Mouse (Mus musculus) erythroblast, embryonic 14.5 days (primary cell): ENCODE data around the gene Kansl1. TPM values are rescaled to one million over a fixed set of nuclear protein-coding genes. Genes with fewer than 3 reads are reported as not detected.

ENCODE experiments used
- H3K27me3 ChIP-seq: 2 replicates; pipeline ENCODE4 v1.6.1; 2012; ENCODE audit warnings: inconsistent platforms; ENCODE audit not compliant: control insufficient read depth
- H3K36me3 ChIP-seq: 2 replicates; pipeline ENCODE4 v1.6.1; 2012; ENCODE audit warnings: mild to moderate bottlenecking, inconsistent platforms; ENCODE audit not compliant: control insufficient read depth
- H3K4me1 ChIP-seq: 2 replicates; pipeline ENCODE4 v1.6.1; 2012; ENCODE audit warnings: inconsistent platforms; ENCODE audit not compliant: control insufficient read depth
- H3K4me3 ChIP-seq: replicated peaks from 2 replicates; pipeline ENCODE3; 2012; ENCODE audit warnings: moderate library complexity, mild to moderate bottlenecking, inconsistent platforms
- H3K9me3 ChIP-seq: 2 replicates; pipeline ENCODE4 v1.6.1; 2012; ENCODE audit warnings: low read length, inconsistent platforms, mixed read lengths; ENCODE audit not compliant: control insufficient read depth
- GATA1 ChIP-seq: IDR thresholded peaks from 2 replicates; pipeline ENCODE4 v1.6.1; 2012; ENCODE audit warnings: low read length, inconsistent platforms, mixed read lengths
- TAL1 ChIP-seq: IDR thresholded peaks from 3 replicates; pipeline ENCODE4 v1.6.1; 2012; ENCODE audit warnings: low read length, inconsistent platforms, mixed read lengths
- polyA plus RNA-seq: library from polyadenylated mRNA; stranded (reverse); fragments of >175 nt; gene quantifications from 2 replicates; pipeline ENCODE4 v1.2.3, GENCODE M21; 2012

Kansl1 gene
- polyA plus RNA-seq, 1 experiment = 7.5 TPM

GRCm38 (mm10) chr11:104387284-104387683, 81.4 kb downstream of the Kansl1 start:
- Histone ChIP-seq H3K36me3 (peaks cover 10% of the 10 kb centered on the region), H3K4me1 (no peaks in the 10 kb centered on the region; the same call in 1 of the 2 replicates), H3K9me3 (no peaks in the 10 kb centered on the region), H3K27me3 (no peaks in the 10 kb centered on the region), H3K4me3 (no peak overlapping the region)
- no peak for TF ChIP-seq TAL1

GRCm38 (mm10) chr11:104386595-104386994, 82.1 kb downstream of the Kansl1 start:
- TF ChIP-seq TAL1 (no peak), GATA1 (no peak)
- Histone ChIP-seq H3K4me1 (no peaks in the 10 kb centered on the region; the same call in 1 of the 2 replicates), H3K27me3 (no peaks in the 10 kb centered on the region), H3K9me3 (no peaks in the 10 kb centered on the region), H3K4me3 (no peak overlapping the region), H3K36me3 (peaks cover 9% of the 10 kb centered on the region)

GRCm38 (mm10) chr11:104383167-104383810, 85.4 kb downstream of the Kansl1 start:
- Histone ChIP-seq H3K9me3 (no peaks in the 10 kb centered on the region), H3K27me3 (no peaks in the 10 kb centered on the region), H3K36me3 (peaks cover 12% of the 10 kb centered on the region), H3K4me3 (no peak overlapping the region), H3K4me1 (no peaks in the 10 kb centered on the region; the same call in 1 of the 2 replicates)
- no peak for TF ChIP-seq GATA1
- no peak for TF ChIP-seq TAL1

- Histone ChIP-seq H3K27me3 (no peaks in the 10 kb centered on the region), H3K4me1 (no peaks in the 10 kb centered on the region; the same call in 1 of the 2 replicates), H3K4me3 (no peak overlapping the region), H3K9me3 (no peaks in the 10 kb centered on the region), H3K36me3 (peaks cover 18% of the 10 kb centered on the region)
- no peak for TF ChIP-seq TAL1
- TF ChIP-seq GATA1 = no peak
Observed at GRCm38 (mm10) chr11:104381887-104382286, 86.8 kb downstream of the Kansl1 start.

GRCm38 (mm10) chr11:104379635-104380034, 89.0 kb downstream of the Kansl1 start:
- no peaks in the 10 kb centered on the region for H3K9me3 ChIP-seq
- no peak overlapping the region for H3K4me3 ChIP-seq
- no peaks in the 10 kb centered on the region for H3K27me3 ChIP-seq
- peaks cover 25% of the 10 kb centered on the region for H3K36me3 ChIP-seq
- no peaks in the 10 kb centered on the region; the same call in 1 of the 2 replicates for H3K4me1 ChIP-seq
- TF ChIP-seq TAL1 (no peak), GATA1 (no peak)

GRCm38 (mm10) chr11:104376291-104376690, 92.4 kb downstream of the Kansl1 start:
- H3K4me3 ChIP-seq = no peak overlapping the region
- no peak for TF ChIP-seq TAL1
- H3K4me1 ChIP-seq = no peaks in the 10 kb centered on the region
- H3K9me3 ChIP-seq = no peaks in the 10 kb centered on the region
- peaks cover 39% of the 10 kb centered on the region for H3K36me3 ChIP-seq
- no peaks in the 10 kb centered on the region for H3K27me3 ChIP-seq

GRCm38 (mm10) chr11:104367486-104368190, 101.0 kb downstream of the Kansl1 start:
- TF ChIP-seq GATA1 (no peak), TAL1 (no peak)
- Histone ChIP-seq H3K4me3 (no peak overlapping the region), H3K27me3 (no peaks in the 10 kb centered on the region), H3K9me3 (no peaks in the 10 kb centered on the region), H3K36me3 (peaks cover 51% of the 10 kb centered on the region), H3K4me1 (peaks cover 2% of the 10 kb centered on the region; the same call in 1 of the 2 replicates)

GRCm38 (mm10) chr11:104363823-104364600, 104.6 kb downstream of the Kansl1 start:
- Histone ChIP-seq H3K4me1 (peaks cover 2% of the 10 kb centered on the region; the same call in 1 of the 2 replicates), H3K27me3 (no peaks in the 10 kb centered on the region), H3K4me3 (no peak overlapping the region), H3K9me3 (no peaks in the 10 kb centered on the region), H3K36me3 (peaks cover 43% of the 10 kb centered on the region)
- TF ChIP-seq TAL1 = no peak
- no peak for TF ChIP-seq GATA1

- Histone ChIP-seq H3K4me3 (no peak overlapping the region), H3K27me3 (no peaks in the 10 kb centered on the region)
Observed at GRCm38 (mm10) chr11:104362704-104363103, 106.0 kb downstream of the Kansl1 start.

More at GRCm38 (mm10) chr11:104362704-104363103, 106.0 kb downstream of the Kansl1 start:
- H3K9me3 ChIP-seq = no peaks in the 10 kb centered on the region
- H3K4me1 ChIP-seq = peaks cover 2% of the 10 kb centered on the region; the same call in 1 of the 2 replicates
- H3K36me3 ChIP-seq = peaks cover 32% of the 10 kb centered on the region
- TF ChIP-seq TAL1 = no peak
- TF ChIP-seq GATA1 = no peak
